Mouse (Mus musculus): ENCODE data around the gene Ppl. TPM values are rescaled to one million over a fixed set of nuclear protein-coding genes. Genes with fewer than 3 reads are reported as not detected.

Ppl gene
- total RNA-seq, 2 experiments from 2014 or later = 0.27 to 0.43 TPM

DNA sequence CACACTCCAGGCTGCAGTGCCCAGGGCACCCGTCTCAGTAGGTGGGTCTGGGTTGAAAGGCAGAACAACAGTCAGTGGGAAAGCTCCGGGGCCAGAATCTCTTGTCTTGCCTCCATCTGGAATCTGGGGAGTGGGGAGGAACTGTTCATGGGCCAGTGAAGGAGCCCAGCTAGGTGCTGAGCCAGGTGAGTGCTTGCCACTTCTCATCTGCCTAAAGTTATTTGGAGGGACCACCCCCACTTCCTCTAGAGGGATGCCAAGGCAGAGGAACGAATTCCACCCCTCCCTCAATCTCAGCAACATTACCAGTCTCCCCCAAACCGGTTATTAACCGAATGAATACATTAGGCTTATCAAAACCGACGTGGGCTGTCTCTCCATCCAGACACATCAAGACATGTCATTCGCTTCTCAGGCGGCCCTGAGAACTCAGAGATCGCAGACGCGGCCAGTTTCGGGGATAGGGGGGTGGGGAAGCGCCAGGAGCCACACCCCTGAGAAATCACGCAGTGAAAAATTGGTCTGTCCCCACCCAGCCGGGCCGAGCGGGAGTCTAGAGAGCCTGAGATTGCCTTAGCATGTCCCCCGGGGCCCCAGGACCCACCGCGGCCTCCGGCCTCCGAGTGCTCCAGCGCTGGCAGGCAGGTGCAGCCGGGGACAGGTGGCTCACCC, 834 bp downstream of the Ppl start:
- intact Hi-C loops (cut with DNase I; ENCODE audit: low total_unique reads) = no loop called here
- no peak for DNase-seq

DNA sequence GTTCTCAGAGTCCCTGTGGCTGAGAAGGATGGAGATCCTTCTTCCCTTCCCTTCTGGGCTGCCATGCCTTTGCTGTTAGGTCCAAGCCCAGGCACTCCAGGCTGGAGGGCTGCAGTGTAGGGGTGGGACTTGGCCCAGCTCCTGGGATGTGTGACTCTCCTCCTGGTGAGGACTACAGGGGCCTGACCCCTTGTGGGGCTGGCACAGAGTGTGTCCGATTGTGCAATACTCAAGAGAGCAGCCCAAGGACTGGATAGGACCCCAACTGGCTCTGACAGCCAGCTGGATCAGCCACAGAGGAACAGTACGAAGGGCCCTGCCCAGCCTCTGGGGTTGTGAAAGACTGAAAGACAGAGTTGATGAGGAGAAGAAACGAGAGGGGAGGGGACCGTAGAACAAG, 1.5 kb downstream of the Ppl start:
- DNase-seq = peak; percentile 74

DNA sequence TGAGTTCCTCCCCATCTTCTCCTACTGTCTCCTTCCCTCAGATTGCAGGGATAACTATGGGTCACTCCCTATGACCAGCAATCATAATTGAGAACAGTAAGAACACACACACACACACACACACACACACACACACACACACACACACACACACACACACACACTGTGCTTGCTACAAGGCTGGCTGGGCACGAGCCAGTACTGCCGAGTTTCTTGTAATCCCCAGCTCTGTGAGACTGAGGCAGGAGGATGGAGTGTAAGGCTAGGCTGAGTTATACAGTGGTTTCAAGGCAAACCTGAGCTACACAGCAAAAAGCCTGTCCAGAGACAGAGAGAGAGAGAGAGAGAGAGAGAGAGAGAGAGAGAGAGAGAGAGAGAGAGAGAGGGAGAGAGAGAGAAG, 2.0 kb downstream of the Ppl start:
- intact Hi-C loops (cut with DNase I; ENCODE audit: low total_unique reads) = no loop called here

More for the DNA sequence above, 1.5 kb downstream of the Ppl start:
- intact Hi-C loops (cut with DNase I; ENCODE audit: low total_unique reads) = no loop called here

DNA sequence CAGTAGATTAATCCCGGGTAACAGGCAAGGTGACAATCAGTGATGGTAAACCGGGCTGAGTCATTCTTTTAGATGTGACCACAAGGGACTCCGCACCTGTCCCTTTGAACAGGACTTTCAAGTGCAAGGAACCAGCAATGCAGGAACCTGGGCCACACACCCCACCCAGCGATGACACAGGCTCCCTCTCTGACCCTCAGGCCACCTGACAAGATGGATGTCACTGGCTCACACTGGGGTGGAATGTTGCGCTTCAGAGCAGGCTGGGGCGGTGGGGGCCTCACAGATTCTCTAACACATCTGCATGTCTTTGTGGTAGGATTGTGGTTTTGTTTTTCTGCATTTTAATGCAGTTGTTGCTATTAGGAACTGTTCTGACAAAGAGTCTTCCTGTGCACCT, 8.7 kb downstream of the Ppl start:
- intact Hi-C loops (cut with DNase I; ENCODE audit: low total_unique reads) = no loop called here
- no peak for DNase-seq

More for the DNA sequence above, 2.0 kb downstream of the Ppl start:
- no peak for DNase-seq

DNA sequence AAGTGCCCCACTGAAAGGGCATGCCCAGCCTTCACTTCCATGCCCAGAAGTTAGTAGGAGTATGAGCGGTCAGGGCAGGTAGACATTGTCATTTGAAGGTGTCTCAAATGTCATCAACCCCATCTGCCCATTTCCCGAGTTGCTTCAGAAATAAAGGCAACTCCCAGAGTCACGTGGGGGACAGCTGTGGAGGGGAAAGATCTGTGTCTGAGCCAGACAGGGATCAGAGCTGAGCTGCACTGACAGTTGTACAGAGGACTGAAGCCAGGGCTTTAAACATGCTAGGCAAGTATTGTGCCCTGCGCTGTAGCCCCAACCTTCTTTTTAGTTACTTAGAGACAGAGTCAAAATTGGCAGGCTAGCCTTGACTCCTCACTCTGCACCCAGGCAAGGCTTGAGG, 12.4 kb downstream of the Ppl start:
- intact Hi-C loops (cut with DNase I; ENCODE audit: low total_unique reads) = no loop called here
- DNase-seq = no peak

DNA sequence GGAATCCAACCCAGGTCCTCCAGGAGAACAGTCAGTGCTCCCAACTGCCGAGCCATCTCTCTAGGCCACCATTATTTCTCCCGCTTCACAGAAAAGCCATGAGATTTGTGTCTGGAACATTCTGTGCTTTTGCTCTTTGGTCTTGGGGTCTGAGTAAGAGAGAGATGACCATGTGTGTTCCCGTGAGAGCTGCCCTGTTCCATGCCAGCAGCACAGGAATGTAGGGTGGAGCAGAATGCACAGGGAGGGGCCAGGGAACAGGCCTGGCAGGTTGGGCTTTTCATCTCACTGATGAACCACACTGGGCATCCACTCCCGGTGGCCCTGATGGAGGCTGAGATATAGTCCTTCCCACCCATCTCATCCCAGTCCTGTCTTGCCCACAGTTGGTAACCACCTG, 12.8 kb downstream of the Ppl start:
- DNase-seq = no peak
- intact Hi-C loops (cut with DNase I; ENCODE audit: low total_unique reads) = no loop called here

DNA sequence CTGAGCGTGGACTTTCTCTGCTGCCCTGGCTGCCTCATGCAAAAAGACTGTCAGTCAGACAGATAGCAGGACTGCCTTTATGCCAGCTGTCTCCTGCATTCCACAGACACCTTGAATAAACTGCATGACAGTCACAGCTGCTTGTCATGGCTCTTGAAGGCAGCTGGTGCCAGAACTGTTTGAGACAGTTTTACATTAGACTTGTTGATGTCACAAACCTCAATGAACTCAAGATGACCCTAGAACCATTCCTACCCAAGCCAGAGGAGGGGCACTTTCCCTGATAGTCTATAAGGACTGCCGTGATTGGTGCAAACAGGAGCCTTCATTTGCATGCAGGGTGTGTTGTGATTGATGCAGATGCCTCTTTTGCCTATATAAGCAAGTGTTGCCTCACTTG, 18.6 kb downstream of the Ppl start:
- intact Hi-C loops (cut with DNase I; ENCODE audit: low total_unique reads) = no loop called here
- no peak for DNase-seq

DNA sequence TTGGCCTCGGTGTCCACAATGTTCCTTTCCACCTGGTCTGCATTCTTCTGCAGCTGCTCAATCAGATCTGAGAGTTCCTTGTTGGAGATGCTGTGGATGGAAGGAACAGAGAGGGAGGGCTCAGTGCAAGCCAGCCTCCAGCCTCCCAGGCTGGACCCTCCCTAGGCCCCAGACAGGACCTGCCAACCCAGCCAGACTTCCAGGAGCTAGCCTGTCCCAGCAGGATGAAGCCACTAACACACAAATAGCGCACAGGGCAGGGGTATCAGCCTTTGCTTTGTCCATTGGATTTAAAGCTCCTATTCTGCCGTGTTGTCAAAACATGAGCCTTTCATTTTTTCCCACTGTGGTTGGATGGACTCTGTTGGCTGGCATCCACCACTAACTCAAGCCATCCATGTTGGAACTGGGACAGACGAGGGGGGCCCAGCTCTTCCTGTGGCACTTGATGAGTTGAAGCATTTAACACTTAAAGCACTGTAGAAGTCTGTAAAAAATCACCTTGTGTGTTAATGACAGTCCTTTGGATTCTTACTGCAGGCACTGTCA, 19.1 kb downstream of the Ppl start:
- no peak for DNase-seq

DNA sequence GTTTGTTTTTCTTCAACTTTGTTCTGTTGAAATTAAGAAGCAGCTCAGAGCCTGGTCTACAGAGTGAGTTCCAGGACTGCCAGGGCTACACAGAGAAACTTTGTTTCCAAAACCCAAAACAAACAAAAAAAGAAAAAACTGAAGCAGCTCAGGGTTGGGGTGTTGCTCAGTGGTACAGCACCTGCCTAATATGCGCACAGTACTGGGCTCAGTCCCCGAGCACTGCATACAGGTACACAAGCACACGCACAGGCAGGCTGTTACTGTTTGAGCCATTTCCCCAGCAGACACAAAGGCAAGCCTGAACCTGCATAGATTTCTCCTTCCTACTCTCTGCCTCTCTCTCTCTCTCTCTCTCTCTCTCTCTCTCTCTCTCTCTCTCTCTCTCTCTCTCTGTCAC, 21.2 kb downstream of the Ppl start:
- intact Hi-C loops (cut with DNase I; ENCODE audit: low total_unique reads) = no loop called here
- DNase-seq = no peak

More for the DNA sequence above, 19.1 kb downstream of the Ppl start:
- intact Hi-C loops (cut with DNase I; ENCODE audit: low total_unique reads) = no loop called here

DNA sequence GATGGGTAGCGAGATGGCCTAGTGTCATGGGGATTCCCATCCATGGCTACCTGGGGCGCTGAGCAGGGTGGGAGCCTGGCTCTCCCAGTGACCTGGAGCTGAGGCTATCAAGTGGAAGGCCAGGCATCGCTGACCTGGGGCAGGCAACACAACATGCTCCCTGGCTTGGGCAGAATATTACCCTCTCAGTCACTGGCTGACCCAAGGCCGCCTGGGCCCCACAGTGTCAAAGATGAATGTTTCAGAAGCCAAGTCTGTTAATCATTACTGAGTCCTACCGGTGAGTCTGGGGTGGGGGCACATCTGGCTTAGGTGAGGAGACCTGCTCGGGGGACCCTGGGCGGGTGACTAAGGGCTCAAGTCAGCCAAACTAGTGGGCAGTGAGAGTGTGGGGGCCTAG, 22.3 kb downstream of the Ppl start:
- no peak for DNase-seq
- intact Hi-C loops (cut with DNase I; ENCODE audit: low total_unique reads) = no loop called here

DNA sequence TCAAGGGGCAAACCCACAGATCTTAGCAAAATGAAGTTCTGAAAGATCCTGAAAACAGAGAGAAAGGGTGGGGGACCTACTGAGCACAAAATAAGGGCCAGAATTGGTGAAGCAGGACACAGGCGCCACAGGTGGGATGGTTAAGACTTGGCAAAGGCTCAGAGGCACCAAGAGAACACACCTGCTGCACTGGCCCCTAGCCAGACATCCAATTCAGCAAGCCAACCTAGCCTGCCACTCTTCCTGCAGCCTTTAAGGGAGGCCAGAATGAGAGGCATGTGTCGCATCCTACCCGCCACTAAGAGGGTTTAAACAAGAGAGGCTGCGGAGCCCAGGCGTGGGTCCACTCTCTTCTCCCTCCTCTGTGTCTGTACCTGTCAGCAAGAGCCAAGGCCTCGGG, 31.2 kb downstream of the Ppl start:
- DNase-seq = no peak
- intact Hi-C loops (cut with DNase I; ENCODE audit: low total_unique reads) = no loop called here

DNA sequence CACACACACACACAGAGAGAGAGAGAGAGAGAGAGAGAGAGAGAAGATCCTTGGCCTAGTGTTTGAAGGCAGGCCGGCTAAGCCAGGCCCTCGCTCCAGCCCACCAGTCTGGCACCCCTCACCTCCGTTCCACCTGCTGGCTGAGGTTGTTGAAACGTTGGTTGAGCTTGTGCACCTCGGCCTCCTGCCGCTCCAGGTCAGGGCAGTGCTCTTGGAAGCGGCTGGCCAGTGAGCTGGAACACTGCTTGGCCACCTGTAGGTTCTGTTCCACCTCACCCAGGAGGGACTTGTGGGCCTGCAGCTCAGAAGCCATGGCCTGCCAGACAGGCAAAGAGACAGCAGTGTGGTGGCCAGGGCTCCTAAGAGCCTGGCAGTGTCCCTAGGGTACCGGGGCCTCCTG, 35.7 kb downstream of the Ppl start:
- intact Hi-C loops (cut with DNase I; ENCODE audit: low total_unique reads) = no loop called here
- DNase-seq = no peak

DNA sequence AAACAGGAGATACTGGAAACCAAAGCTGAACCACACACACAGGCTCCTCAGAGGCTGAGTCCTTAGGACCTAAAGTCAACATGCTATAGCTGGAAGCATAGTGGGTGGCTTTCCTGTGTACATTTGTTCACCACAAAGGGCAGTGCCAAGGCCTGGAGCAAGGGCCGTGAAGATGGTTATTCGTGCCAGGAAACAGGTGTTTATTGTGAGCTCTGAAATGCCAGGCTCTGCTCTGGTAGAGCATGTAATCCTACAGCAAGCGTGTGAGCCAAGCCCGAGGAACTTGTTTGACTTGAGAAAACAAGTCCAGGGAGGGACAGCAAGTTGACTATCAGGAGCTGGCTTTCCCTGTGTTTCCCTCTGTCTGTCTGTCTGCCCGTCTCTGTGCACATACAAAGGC, 38.9 kb downstream of the Ppl start:
- DNase-seq = no peak

DNA sequence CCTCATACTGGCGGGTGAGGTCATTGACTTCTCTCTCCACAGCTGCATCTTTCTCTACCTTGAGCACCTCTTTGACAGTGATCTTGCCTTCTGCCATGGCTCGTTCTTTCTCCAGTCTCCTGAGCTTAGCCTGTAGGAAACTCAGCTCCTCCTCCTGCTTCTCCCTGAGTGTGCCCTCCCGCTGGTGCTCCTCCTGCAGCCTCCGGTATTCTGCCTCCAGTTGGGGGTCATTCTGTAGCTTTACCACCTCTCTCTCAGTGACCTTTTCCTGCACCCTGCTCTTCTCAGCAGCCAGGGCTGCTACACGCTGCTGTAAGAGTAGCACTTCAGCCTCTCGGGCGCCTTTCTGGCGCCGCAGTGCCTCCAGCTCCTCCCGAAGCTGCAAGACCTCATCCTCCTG, 43.2 kb downstream of the Ppl start:
- intact Hi-C loops (cut with DNase I; ENCODE audit: low total_unique reads) = loop anchor here (10.0 kb wide), 1 partner anchor 64 kb away; no protein-coding TSS in a partner anchor
- no peak for DNase-seq

More for the DNA sequence above, 38.9 kb downstream of the Ppl start:
- intact Hi-C loops (cut with DNase I; ENCODE audit: low total_unique reads) = no loop called here

DNA sequence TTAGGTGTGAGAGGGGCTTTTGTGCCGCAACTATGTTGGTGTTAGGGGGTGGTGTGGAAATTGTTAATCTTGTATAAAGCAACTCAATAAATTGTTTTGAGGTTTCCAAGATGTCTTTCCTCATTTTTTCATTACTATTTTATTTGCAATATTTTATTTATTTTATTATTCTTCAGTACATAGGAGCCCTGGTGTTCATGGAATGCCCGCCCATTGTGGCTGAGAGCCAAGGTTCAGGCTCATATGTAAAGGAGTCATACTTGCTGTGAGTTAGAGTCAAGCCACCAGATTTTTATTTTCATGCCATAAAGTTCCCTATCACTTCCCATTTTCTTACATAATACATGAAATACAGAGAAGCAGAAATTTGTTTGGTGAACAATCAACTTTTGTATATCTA, 46.0 kb downstream of the Ppl start:
- intact Hi-C loops (cut with DNase I; ENCODE audit: low total_unique reads) = loop anchor here (10.0 kb wide), 1 partner anchor 61 kb away; no protein-coding TSS in a partner anchor
- no peak for DNase-seq

DNA sequence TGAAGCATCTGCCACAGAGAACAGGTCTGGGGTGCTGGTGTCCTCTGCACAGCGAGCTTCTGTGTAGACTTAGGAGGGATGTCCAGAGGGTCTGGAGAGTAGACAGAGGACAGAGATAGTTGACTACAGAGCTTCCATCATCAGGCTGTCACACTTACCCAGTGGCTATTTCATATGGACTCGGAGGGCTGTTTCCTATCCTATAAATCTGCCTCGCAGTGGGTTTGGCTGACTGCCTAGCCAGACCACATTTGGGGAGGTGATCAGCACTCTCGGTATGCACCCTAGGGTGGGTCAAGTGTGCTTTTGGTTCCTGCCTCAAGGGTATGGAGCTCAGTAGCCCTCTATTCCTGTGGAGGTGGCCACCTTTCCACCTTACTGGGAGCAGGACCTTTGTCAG, 47.0 kb downstream of the Ppl start:
- intact Hi-C loops (cut with DNase I; ENCODE audit: low total_unique reads) = loop anchor here (10.0 kb wide), 1 partner anchor 60 kb away; no protein-coding TSS in a partner anchor
- DNase-seq = no peak

DNA sequence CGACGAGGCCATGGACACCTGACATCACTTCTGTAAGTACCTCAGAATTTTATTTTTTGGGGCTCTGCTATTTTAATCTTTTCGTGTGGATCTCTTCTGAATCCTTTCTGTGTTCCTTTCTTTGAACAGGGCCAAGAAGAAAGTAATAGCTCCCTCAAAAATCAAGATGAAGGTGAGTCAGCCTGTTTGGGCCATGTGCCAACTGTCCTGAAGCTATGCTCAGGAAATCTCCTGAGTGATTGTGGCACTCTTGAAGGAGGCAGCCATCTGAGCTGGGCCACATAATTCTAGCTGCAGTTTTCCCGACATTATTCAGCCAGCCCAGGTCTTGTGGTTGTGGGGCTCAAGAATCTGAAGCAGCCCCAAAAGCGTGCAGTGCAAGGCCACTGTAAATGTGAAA, 57.9 kb downstream of the Ppl start:
- no peak for DNase-seq
- intact Hi-C loops (cut with DNase I; ENCODE audit: low total_unique reads) = no loop called here

DNA sequence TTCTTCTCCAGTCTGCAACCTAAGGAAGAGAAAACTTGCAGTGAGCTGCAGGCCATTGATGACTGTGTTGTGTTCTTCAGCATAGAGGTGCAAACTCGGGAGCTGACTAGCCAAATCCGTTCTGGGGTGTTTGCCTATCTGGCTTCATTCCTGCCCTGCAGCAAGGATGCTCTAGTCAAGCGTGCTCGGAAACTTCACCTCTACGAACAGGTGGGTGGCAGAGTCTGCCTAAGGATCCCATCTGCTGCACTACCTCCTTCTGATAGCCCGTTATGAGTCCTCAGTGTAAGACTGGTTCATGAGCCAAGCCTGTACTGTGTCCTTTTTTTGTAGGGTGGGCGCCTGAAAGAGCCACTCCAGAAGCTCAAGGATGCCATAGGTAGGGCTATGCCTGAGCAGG, 60.2 kb downstream of the Ppl start:
- intact Hi-C loops (cut with DNase I; ENCODE audit: low total_unique reads) = no loop called here

DNA sequence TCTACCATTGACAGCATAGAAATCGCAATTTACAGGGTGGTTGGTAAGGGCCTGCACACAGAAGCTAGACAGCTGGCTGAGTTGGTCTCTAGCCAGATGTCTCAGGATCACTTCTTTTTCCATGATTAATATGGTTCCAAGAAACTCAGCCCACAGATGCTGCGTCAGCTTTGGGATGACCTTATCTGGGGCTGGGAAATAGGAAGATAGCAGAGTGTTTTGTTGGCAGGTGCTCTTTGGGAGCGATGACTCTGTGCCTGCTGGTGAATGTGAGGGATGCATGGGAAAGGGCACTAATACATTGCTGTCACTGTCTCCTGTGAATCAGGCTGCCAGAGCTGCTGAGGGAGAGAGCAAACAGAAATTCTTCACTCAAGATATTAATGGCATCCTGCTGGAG, 61.9 kb downstream of the Ppl start:
- no peak for DNase-seq
- intact Hi-C loops (cut with DNase I; ENCODE audit: low total_unique reads) = no loop called here

More for the DNA sequence above, 60.2 kb downstream of the Ppl start:
- DNase-seq = no peak

DNA sequence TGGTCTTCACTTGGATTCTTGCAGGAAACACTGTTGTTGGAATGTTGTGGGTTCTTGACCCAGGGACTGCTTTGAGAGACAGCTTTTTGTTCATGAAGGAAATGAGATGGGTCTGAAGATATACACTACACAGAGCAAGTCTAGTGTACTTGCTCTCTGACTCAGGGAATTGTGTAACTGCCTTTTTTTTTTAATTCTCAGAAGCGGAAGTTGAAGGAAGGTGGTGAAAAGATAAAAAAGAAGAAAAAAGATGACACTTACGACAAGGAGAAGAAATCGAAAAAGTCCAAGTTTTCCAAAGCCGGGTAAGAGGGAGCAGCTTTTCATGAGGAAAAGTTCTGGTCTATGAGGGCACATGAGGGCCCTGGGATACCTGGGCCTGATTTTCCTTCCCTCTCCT, 68.7 kb downstream of the Ppl start:
- intact Hi-C loops (cut with DNase I; ENCODE audit: low total_unique reads) = no loop called here
- no peak for DNase-seq

DNA sequence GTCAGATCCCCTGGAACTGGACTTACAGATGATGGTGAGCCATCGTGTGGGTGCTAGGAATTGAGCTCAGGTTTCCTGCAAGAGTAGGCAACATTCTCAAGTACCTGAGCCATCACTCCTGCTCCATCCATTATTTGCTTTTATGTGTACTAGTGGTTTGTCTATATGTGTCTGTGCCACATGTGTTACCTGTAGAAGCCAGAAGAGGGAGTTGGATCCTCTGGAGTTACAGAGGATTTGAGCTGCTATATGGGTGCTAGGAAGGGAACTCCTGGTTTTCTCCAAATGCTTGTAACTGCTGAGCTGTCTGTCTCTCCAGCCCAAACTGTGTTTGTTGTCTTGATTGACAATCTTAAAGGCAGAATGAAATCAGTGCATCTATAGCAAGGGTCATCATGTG, 74.1 kb downstream of the Ppl start:
- DNase-seq = no peak
- intact Hi-C loops (cut with DNase I; ENCODE audit: low total_unique reads) = loop anchor here (10.0 kb wide), 1 partner anchor 87 kb away; the partner anchor contains the start of gene Sec14l5

Measured in gastrocnemius, postnatal 14 days (tissue).